Mouse (Mus musculus): ENCODE data around the gene Sult2a5. TPM values are rescaled to one million over a fixed set of nuclear protein-coding genes. Genes with fewer than 3 reads are reported as not detected.

Gene Sult2a5
- total RNA-seq (2021) = not detected
- long read RNA-seq, experiment 1 = 0 reads
- long read RNA-seq, experiment 2 = 0 reads

- intact Hi-C loops (cut with DNase I) = no loop called here
Measured at GRCm38 (mm10) chr7:13623667-13624066, at the start of gene Sult2a5. Gene Sult2a5 (plus strand): TSS chr7:13623967.

More at GRCm38 (mm10) chr7:13623667-13624066, at the start of gene Sult2a5:
- no peak for DNase-seq

Other genes with a start within 250 kb of the Sult2a5 start
- gene Cabp5, start 225.8 kb upstream of the Sult2a5 start, total RNA-seq (2021) = not detected
- not detected for gene Bsph1, start 173.1 kb upstream of the Sult2a5 start, total RNA-seq (2021)
- gene Bsph2, start 52.9 kb upstream of the Sult2a5 start, total RNA-seq (2021) = not detected
- not detected for gene Sult2a2, start 109.5 kb downstream of the Sult2a5 start, total RNA-seq (2021)
- gene Sult2a1, start 213.4 kb downstream of the Sult2a5 start, total RNA-seq (2021) = not detected

Data from heart, postnatal 14 days (tissue).